Mouse (Mus musculus) retina, embryonic 14.5 days (tissue): ENCODE results near the gene Prkce.
A peak's percentile ranks its signal among the peaks of the same experiment; 100 is the strongest.

ENCODE experiments used
- DNase-seq: peaks from one replicate; pipeline ENCODE4 v3.0.0-alpha.2; 2015; ENCODE audit warnings: low spot score

The Prkce gene

DNA sequence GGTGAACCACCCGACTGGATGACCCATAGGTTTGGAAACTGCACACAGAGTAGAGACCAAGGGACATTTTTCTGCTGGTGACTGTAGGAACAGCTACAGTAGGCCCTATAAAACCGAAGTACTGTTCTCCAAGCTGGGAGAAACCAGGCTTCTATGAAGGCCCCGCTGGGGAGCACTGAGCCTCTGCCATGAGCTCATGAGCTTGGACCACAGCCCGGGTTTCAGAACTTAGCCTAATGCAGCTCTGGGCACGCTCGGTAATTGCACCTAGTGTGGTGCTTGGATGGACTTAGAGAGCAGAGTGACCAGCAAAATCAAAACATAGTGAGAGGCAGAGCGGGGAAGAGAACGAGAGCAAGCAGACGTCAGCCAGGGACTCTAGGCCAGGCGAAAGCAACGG, 134.7 kb downstream of the Prkce start:
- DNase-seq, result no peak

- DNase-seq, result no peak
Observed at GRCm38 (mm10) chr17:86302861-86303331, 135.3 kb downstream of the Prkce start.

- DNase-seq, result no peak
Observed at GRCm38 (mm10) chr17:86303401-86304243, 136.0 kb downstream of the Prkce start.

DNA sequence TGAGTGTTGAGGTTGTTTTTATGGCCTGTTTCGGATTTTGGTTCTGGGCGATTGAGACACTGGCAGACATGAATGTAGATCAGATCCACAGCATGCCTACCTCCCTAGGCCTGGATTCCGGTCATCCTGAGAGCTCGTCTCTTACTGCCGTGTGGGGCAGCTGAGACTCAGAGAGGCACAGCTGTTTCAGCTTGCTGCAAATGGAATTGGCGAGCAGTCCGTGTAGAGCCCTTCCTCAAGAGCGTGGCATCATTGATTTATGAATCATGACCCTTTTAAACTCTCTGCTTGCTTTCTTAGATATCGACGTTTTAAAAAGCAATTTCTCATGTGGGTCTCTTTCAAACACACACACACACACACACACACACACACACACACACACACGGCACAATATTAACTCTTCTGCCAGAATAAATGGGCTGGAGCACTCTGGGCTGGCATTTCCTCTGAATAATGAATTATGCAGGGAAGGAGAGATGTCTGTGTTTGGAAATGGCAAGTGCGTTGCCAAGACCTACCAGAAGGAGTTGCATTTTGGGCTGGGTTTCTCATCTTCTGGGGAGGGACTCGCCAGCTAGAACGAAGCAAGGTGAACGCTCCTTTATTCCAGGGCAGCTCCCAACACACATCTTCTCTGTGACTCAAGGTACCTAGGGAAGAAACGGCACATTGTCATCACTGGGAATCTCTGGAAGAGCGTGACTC, 137.5 kb downstream of the Prkce start:
- DNase-seq, result peak; percentile 27

DNA sequence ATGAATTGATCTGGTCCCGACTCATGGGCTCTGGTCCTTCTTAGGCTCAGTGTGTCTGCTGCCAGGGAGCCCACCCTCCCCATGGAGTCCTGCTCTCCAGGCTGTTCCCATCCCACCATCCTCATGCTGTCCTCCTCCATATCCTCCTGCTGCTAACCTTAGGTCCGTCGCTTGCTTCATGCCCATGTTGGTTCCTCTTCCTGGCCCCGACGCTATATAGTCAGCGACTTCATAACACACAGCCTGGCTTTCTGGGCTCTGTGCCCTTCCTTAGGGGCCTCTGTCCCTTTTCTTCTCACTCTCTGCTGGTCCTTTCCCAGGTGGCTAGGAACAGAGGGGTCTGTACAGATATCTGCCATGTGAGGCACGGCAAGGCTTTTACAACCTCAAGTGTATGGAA, 138.6 kb downstream of the Prkce start:
- no peak for DNase-seq

- no peak for DNase-seq
Observed at GRCm38 (mm10) chr17:86313413-86314139, 146.0 kb downstream of the Prkce start.

DNA sequence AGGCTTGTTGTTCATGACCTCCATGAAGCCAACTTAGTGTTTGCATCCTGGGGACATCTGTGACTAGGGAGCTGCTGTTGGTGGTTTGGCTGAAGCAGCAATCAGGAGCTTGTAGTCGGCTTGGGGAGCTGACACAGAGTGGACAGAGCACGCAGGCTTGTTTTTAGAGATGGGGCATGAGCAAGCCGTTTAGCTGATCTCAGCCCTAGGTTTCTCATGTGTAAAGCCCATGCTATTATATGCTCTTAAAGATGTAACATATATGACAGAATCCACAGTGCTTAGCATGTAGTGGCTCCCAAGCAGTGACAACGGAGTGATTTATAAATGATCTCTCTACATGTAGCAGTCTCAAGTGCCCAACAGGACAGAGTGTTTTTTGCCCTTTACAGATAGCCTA, 148.3 kb downstream of the Prkce start:
- DNase-seq, result no peak

GRCm38 (mm10) chr17:86316771-86317170, 149.2 kb downstream of the Prkce start:
- no peak for DNase-seq

- DNase-seq, result no peak
Observed at GRCm38 (mm10) chr17:86317197-86317596, 149.6 kb downstream of the Prkce start.

GRCm38 (mm10) chr17:86319967-86320602, 152.5 kb downstream of the Prkce start:
- no peak for DNase-seq

DNA sequence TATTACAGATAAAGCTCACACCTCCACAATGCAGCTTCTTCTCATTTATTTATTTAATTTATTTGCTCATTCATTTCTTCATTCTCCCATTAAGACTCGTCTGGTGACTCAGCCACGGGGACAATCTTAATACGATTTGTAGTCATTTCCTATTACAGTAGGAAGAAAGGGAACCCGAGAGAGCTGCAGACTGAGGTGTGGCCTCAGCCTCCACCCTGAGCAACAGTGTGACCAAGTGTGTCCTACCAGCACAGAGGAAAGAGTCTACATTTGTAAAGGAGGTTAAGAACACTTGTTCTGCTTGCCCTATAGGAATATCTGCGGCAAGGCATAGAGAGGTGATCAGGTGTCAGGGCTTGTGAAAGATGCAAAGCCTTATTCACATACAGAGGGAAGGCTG, 155.3 kb downstream of the Prkce start:
- no peak for DNase-seq

GRCm38 (mm10) chr17:86323310-86323709, 155.7 kb downstream of the Prkce start:
- no peak for DNase-seq

DNA sequence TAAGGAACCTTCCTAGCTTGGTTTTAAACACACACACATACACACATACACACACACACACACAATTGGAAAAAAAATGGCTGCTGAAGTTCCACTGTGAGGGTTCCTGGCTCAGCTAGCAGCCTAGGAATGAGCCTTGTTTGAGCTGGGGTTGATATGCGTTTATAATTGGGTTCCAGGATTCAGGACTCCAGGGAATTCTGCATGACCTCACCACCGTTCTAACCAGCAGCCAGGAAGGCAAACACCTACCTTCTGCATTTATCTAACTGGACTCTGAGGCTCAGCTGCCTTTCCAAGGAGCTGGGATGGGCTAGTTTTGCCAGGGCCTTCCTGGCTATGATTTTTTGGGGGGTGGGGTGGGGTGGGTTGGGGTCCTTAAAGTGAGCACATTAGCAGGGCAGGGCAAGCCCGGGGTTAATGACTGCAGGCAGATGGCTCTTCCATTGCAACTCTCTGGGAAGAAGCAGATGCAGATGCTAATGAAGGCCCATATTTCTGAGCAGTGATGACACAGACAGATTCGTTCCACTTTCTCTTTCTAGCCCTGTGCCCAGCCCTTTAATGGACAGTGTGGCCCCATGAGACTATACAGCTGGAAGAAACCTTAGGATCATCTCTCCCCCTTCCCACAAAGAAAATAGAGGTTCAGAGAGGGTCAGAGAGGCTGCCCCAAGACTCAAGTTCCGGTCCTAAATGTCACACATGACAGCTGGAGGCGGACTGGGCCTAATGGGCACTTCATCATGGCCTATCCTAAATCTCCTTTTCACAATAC, 156.5 kb downstream of the Prkce start:
- DNase-seq, result peak; percentile 28

DNA sequence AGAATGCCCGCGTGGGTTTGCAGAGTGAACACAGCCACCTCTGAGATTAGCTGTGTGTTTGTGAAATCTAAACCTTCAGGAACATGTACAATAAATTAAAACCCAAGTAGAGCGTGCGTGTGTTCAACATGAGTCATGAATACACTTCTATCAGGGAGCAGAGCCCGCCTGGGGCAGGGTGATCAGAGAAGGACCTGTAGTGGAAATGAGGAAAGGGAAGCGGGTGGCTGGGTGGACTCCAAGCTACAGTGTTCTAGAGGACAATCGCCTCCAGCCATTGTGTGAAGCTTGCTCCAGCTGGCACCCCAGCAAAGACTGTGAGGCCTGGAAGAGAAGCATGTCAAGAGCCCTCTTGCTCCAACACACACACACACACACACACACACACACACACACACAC, 157.2 kb downstream of the Prkce start:
- no peak for DNase-seq

- no peak for DNase-seq
Observed at GRCm38 (mm10) chr17:86325317-86325716, 157.7 kb downstream of the Prkce start.

- no peak for DNase-seq
Observed at GRCm38 (mm10) chr17:86327958-86328357, 160.4 kb downstream of the Prkce start.

- no peak for DNase-seq
Observed at GRCm38 (mm10) chr17:86329273-86330075, 161.9 kb downstream of the Prkce start.

GRCm38 (mm10) chr17:86330076-86330955, 162.7 kb downstream of the Prkce start:
- peak; percentile 11 for DNase-seq

DNA sequence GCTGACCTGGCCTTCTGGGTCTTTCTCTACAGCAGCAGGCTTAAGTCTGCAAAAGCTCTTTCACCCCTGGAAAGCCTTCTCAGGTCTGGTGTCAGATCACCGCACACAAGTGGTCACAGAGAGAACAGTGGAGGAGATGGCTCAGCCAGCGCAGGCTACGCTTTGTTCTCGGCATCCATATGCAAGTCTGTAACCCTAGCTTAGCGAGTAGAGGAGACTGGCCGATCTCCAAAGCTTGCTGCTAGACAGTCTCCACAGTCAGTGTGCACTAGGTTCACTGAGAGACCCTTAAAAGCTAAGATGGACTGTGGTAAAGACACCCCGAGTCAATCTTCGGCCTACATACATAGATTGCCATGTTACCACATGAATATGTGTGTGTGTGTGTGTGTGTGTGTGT, 164.2 kb downstream of the Prkce start:
- DNase-seq, result no peak
